Comparison of ENCODE assay signal across 9 mouse cellular contexts in the genomic region with DNA sequence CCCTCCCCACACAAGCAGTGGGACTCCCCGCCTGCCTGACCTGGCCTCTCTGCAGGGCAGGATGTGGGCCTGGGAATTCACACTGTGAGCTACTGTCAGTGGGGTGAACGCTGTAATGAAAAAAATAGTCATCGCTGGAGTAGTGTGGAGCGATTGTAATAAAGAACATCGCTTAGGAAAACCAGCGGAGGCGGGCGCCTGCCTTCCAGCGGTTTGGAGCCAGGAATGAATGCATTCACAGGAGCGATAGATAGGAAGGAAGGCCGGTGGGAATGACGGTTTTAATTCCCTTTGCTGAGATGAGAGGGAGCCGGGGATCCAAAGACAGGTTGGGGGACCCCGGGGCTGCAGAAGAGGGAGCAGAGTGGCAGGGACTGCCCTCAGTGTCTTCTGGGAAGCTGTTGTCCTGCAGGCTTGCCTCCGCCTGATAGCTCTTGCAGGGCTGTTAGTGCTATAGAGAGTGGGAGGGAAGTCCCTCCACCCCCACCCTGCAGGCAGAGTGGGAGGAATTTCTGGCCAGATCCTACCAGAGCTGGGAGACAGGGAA. TPM values are rescaled to one million over a fixed set of nuclear protein-coding genes. Genes with fewer than 3 reads are reported as not detected.
DNase-seq lines count a peak whose midpoint lies in the region; ATAC-seq and TF ChIP-seq lines count a peak whose summit lies in the region.
"Had no signal": no experiment of that assay in that cellular context is flagged by ENCODE, and none has a peak within 500 bp of the region (broad histone marks: within the 10 kb centered on the region; RNA-seq: fewer than 3 reads in every experiment).

No protein-coding gene starts in this region.

- H3K9me3 ChIP-seq in forebrain, embryonic 15.5 days = no peaks in the 10 kb centered on the region
- H3K9me3 ChIP-seq in intestine, embryonic 15.5 days = no peaks in the 10 kb centered on the region
- H3K9me3 ChIP-seq in neural tube, embryonic 14.5 days (ENCODE audit: control insufficient read depth, low read length) = no peaks in the 10 kb centered on the region
- H3K9me3 ChIP-seq: G1E had no signal

- TF ChIP-seq CTCF in cerebellum, adult 2 months (IDR thresholded peaks at IDR 0.05; ENCODE audit: borderline replicate concordance, insufficient read depth, low read depth, low read length) = no peak

- H3K27ac ChIP-seq in forebrain, embryonic 15.5 days (replicated peaks) = peak overlapping the region; percentile 5
- 0 out of 2 replicates have a peak overlapping the region, but pooled peaks have one; percentile 33 for H3K27ac ChIP-seq in intestine, embryonic 15.5 days
- H3K27ac ChIP-seq in neural tube, embryonic 14.5 days (ENCODE audit: low read depth, low read length) = peak overlapping the region; percentile 46; the same call in 1 of the 2 replicates
- no peak overlapping the region for H3K27ac ChIP-seq in cerebellum, adult 2 months (ENCODE audit: insufficient read depth, low read length)

- no peaks in the 10 kb centered on the region; the same call in 1 of the 2 replicates for H3K4me1 ChIP-seq in forebrain, embryonic 15.5 days
- peaks cover 4% of the 10 kb centered on the region; the same call in 1 of the 2 replicates for H3K4me1 ChIP-seq in intestine, embryonic 15.5 days (replicated peaks)
- peaks cover 9% of the 10 kb centered on the region; the same call in 1 of the 2 replicates for H3K4me1 ChIP-seq in neural tube, embryonic 14.5 days (ENCODE audit: control insufficient read depth, insufficient read depth, low read length)
- no peaks in the 10 kb centered on the region for H3K4me1 ChIP-seq in cerebellum, adult 2 months (ENCODE audit: control insufficient read depth, insufficient read depth, low read length)

- no peak overlapping the region for H3K4me3 ChIP-seq in forebrain, embryonic 15.5 days
- no peak overlapping the region for H3K4me3 ChIP-seq in intestine, embryonic 15.5 days (replicated peaks)
- H3K4me3 ChIP-seq in neural tube, embryonic 14.5 days (ENCODE audit: low read depth, low read length) = no peak overlapping the region
- no peak overlapping the region for H3K4me3 ChIP-seq in cerebellum, adult 2 months (replicated peaks; ENCODE audit: insufficient read depth, low read depth, low read length)

- no peak for TF ChIP-seq POLR2A in cerebellum, adult 2 months (IDR thresholded peaks at IDR 0.05; ENCODE audit: borderline replicate concordance, insufficient read depth, low read length)

- peak; percentile 34 to 65 for DNase-seq in layer of hippocampus, adult 18-20 months (ENCODE audit: low spot score in 2 of 2)
- DNase-seq in layer of hippocampus, adult 9-10 months (ENCODE audit: low spot score) = no peak
- no peak for DNase-seq in thymus, postnatal 25 days
- DNase-seq in cerebellum, adult 2 months = no peak
- DNase-seq in thymus, postnatal 10 days (ENCODE audit: low spot score in 2 of 2) = no peak

- H3K9ac ChIP-seq in forebrain, embryonic 15.5 days (replicated peaks) = no peak overlapping the region
- H3K9ac ChIP-seq in intestine, embryonic 15.5 days = no peak overlapping the region
- no peak overlapping the region for H3K9ac ChIP-seq in neural tube, embryonic 14.5 days (replicated peaks; ENCODE audit: low read depth, low read length)

- 30% methylated on average over 15 of the region's 15 CpGs for WGBS in forebrain, embryonic 15.5 days
- WGBS in intestine, embryonic 15.5 days = 27% methylated on average over 15 of the region's 15 CpGs
- WGBS in neural tube, embryonic 14.5 days = 20% methylated on average over 15 of the region's 15 CpGs
- 53% methylated on average over 15 of the region's 15 CpGs for WGBS in cerebellum, adult 2 months

- no peaks in the 10 kb centered on the region for H3K36me3 ChIP-seq in forebrain, embryonic 15.5 days
- H3K36me3 ChIP-seq in intestine, embryonic 15.5 days = no peaks in the 10 kb centered on the region
- H3K36me3 ChIP-seq in neural tube, embryonic 14.5 days (ENCODE audit: control insufficient read depth, insufficient read depth, low read length) = no peaks in the 10 kb centered on the region
- H3K36me3 ChIP-seq: G1E had no signal

- H3K4me2 ChIP-seq in forebrain, embryonic 15.5 days (replicated peaks) = no peak overlapping the region
- H3K4me2 ChIP-seq in intestine, embryonic 15.5 days (replicated peaks) = peak overlapping the region; percentile 48
- H3K4me2 ChIP-seq in neural tube, embryonic 14.5 days (ENCODE audit: low read depth, low read length) = no peak overlapping the region

- H3K27me3 ChIP-seq in forebrain, embryonic 15.5 days = no peaks in the 10 kb centered on the region
- H3K27me3 ChIP-seq in intestine, embryonic 15.5 days (replicated peaks) = no peaks in the 10 kb centered on the region
- no peaks in the 10 kb centered on the region for H3K27me3 ChIP-seq in neural tube, embryonic 14.5 days (ENCODE audit: control insufficient read depth, insufficient read depth, low read length)
- no peaks in the 10 kb centered on the region; the same call in 1 of the 2 replicates for H3K27me3 ChIP-seq in cerebellum, adult 2 months (ENCODE audit: control insufficient read depth, insufficient read depth, low read length)

- no peak for ATAC-seq in forebrain, embryonic 15.5 days (replicated peaks)
- ATAC-seq in intestine, embryonic 15.5 days = peak; percentile 59; the same call in 1 of the 2 replicates
- ATAC-seq in neural tube, embryonic 14.5 days (ENCODE audit: low read depth) = no peak

RNA-seq across cellular contexts. Expression of a gene that starts 56.8 kb away (rescaled TPM):
- total RNA-seq in layer of hippocampus, adult 18-20 months (2021) = 100 to 1,000 TPM; 192 to 196 TPM
- 21.2 and 23.7 TPM in 2 replicates for polyA plus RNA-seq in forebrain, embryonic 15.5 days (2015; fragmentation: Nextera tagmentation; extraction: Ambion mirVana)
- polyA plus RNA-seq in intestine, embryonic 15.5 days (2015; fragmentation: Nextera tagmentation; extraction: Ambion mirVana) = 8.9 and 9.2 TPM in 2 replicates
- polyA plus RNA-seq in neural tube, embryonic 14.5 days (2014; fragmentation: Nextera tagmentation; extraction: Ambion mirVana) = 21.2 and 22.7 TPM in 2 replicates
- 29.3 and 32.8 TPM in 2 replicates for polyA plus RNA-seq in cerebellum, adult 2 months (2012; rRNA removed)

Comparison
In these comparisons a context has a peak if more than half of its experiments do, and no peak if none do; other contexts are left out.
1. DNase-seq: peak in layer of hippocampus, adult 18-20 months (2 of 2); none in layer of hippocampus, adult 9-10 months (single experiment), thymus, postnatal 25 days (single experiment), cerebellum, adult 2 months (0 of 2) and thymus, postnatal 10 days (0 of 2).